Mouse (Mus musculus) lung, embryonic 14.5 days (tissue): ENCODE results near the gene Polr2c. TPM values are rescaled to one million over a fixed set of nuclear protein-coding genes. Genes with fewer than 3 reads are reported as not detected.
"Not testable (repeated sequence)": the region's sequence is repeated elsewhere in the genome, so short reads cannot be mapped to it uniquely, and the experiment has no call there.

Experiments
- ATAC-seq: fragments of 200-750 bp; cut with Nextera tagmentation; 2 replicates; pipeline ENCODE4 v1.8.0; 2017; ENCODE audit warnings: mild to moderate bottlenecking, moderate TSS enrichment, moderate library complexity; ENCODE audit not compliant: insufficient read depth
- DNase-seq: peaks from one replicate; pipeline ENCODE4 v3.0.0-alpha.2; 2015
- H3K27ac ChIP-seq: fragments of 300-500 bp; sonication (generic); 2 replicates; pipeline ENCODE4 v1.5.1; 2014; ENCODE audit warnings: low read depth, mild to moderate bottlenecking, moderate library complexity
- H3K27me3 ChIP-seq: fragments of 300-500 bp; sonication (generic); 2 replicates; pipeline ENCODE4 v1.6.1; 2014; ENCODE audit warnings: low read length, control low read depth; ENCODE audit not compliant: insufficient read depth
- H3K36me3 ChIP-seq: fragments of 300-500 bp; sonication (generic); 2 replicates; pipeline ENCODE4 v1.6.1; 2014; ENCODE audit warnings: control low read depth; ENCODE audit not compliant: insufficient read depth
- H3K4me1 ChIP-seq: fragments of 300-500 bp; sonication (generic); 2 replicates; pipeline ENCODE4 v1.6.1; 2014; ENCODE audit warnings: antibody characterized with exemption, control low read depth; ENCODE audit not compliant: insufficient read depth
- H3K4me2 ChIP-seq: fragments of 300-500 bp; sonication (generic); 2 replicates; pipeline ENCODE4 v1.6.1; 2014; ENCODE audit warnings: mild to moderate bottlenecking
- H3K4me3 ChIP-seq: fragments of 300-500 bp; sonication (generic); 2 replicates; pipeline ENCODE4 v1.5.1; 2014; ENCODE audit warnings: low read depth, low read length
- H3K9ac ChIP-seq: fragments of 300-500 bp; sonication (generic); 2 replicates; pipeline ENCODE4 v1.6.1; 2014
- H3K9me3 ChIP-seq: fragments of 300-500 bp; sonication (generic); 2 replicates; pipeline ENCODE4 v1.6.1; 2016; ENCODE audit warnings: low read depth, low read length, control low read depth
- CTCF ChIP-seq: IDR thresholded peaks from 2 replicates; pipeline ENCODE4 v1.5.1; 2016; ENCODE audit warnings: antibody characterized with exemption, low read depth
- WGBS: fragments of 180-500 bp; shearing (Covaris S2); extraction: QIAGEN DNeasy Blood & Tissue Kit; methylation state at CpG from one replicate; pipeline ENCODE4 v1.1.7; 2014; 5-methylcytosine and 5-hydroxymethylcytosine counted together
- polyA plus RNA-seq: library from polyadenylated mRNA; unstranded; fragments of >200 nt; fragmentation: Nextera tagmentation; extraction: Ambion mirVana; gene quantifications from 2 replicates; pipeline ENCODE4 v1.2.1, GENCODE M21; 2014

Gene Polr2c
- polyA plus RNA-seq, 1 experiment from 2014 or later = 169 TPM

DNA sequence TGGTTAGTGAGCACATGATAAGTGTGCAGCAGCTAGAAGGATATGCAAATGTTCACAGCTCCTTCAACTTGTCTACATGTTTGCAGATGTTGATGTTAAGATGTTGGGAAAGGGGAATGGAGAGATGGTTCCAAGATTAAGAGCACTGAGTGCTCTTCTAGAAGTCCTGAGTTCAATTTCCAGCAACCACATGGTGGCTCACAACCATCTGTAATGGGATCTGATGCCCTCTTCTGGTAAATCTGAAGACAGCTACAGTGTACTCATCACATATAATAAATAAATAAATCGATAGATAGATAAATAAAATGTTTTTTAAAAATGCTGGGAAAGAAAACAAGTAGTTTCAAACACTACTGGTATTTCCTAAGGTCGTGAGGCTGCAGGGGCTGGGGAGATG, 16.1 kb upstream of the Polr2c start:
- Histone ChIP-seq H3K9me3 (no peaks in the 10 kb centered on the region), H3K36me3 (peaks cover 25% of the 10 kb centered on the region), H3K4me1 (peaks cover 6% of the 10 kb centered on the region), H3K27me3 (no peaks in the 10 kb centered on the region), H3K4me2 (no peak overlapping the region), H3K27ac (no peak overlapping the region), H3K9ac (no peak overlapping the region), H3K4me3 (no peak overlapping the region)
- ATAC-seq = no peak
- DNase-seq = no peak
- no peak for TF ChIP-seq CTCF
- 37% methylated on average over 2 of the region's 2 CpGs for WGBS

DNA sequence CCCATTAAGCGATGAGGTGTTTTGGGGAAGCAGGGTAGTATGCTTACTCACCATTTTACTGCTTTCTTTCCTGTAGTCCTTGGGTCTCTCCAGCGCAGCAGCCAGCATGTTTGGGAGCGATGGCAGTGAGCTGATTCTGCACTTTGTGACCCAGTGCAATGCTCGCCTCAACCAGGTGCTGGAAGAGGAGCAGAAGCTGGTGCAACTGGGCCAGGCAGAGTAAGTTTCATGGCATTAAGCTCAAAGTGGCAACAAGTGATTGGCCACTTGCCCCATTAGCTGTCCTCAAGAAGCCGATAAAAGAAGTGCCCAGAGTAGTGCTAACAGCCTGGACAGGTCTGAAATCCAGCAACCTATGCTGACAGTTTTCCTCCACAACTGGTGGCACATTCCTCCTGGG, 7.2 kb upstream of the Polr2c start:
- WGBS = 91% methylated on average over 5 of the region's 5 CpGs
- no peak for DNase-seq
- Histone ChIP-seq H3K9ac (no peak overlapping the region), H3K9me3 (no peaks in the 10 kb centered on the region), H3K36me3 (peaks cover 64% of the 10 kb centered on the region), H3K27ac (no peak overlapping the region), H3K4me3 (no peak overlapping the region), H3K4me1 (no peaks in the 10 kb centered on the region), H3K27me3 (no peaks in the 10 kb centered on the region), H3K4me2 (no peak overlapping the region)
- TF ChIP-seq CTCF = no peak
- ATAC-seq = no peak

GRCm38 (mm10) chr8:94854761-94855160, 2.5 kb upstream of the Polr2c start:
- 85% methylated on average over 11 of the region's 11 CpGs for WGBS
- not testable (repeated sequence) for H3K4me1 ChIP-seq, H3K9me3 ChIP-seq, H3K4me3 ChIP-seq, H3K4me2 ChIP-seq, H3K27ac ChIP-seq, ATAC-seq, DNase-seq, H3K9ac ChIP-seq, H3K27me3 ChIP-seq
- H3K36me3 ChIP-seq = peaks cover 51% of the 10 kb centered on the region

DNA sequence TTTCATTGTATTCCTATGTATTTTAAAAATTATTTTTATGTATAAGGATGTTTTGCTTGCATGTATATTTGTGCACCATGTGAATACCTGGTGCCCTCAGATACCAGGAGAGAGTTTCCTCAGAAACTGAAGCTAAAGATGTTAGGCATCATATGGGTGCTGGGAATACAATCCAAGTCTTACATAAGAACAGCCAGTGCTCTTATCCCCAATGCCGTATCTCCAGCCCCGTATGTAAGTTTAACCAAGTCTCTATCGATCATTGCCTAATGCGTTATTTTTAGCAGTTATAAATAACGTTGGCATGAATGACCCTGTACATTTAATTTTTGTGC, 272 bp upstream of the Polr2c start:
- Histone ChIP-seq H3K27me3 (no peaks in the 10 kb centered on the region), H3K4me3 (peak overlapping the region; percentile 66), H3K36me3 (peaks cover 57% of the 10 kb centered on the region), H3K4me1 (peaks cover 2% of the 10 kb centered on the region; the same call in 1 of the 2 replicates), H3K9me3 (no peaks in the 10 kb centered on the region), H3K4me2 (no peak overlapping the region), H3K9ac (no peak overlapping the region), H3K27ac (no peak overlapping the region)
- WGBS = 26% methylated on average over 5 of the region's 5 CpGs
- DNase-seq (no peak), ATAC-seq (0 out of 2 replicates have a peak, but pooled peaks have one; percentile 7)
- TF ChIP-seq CTCF = no peak

DNA sequence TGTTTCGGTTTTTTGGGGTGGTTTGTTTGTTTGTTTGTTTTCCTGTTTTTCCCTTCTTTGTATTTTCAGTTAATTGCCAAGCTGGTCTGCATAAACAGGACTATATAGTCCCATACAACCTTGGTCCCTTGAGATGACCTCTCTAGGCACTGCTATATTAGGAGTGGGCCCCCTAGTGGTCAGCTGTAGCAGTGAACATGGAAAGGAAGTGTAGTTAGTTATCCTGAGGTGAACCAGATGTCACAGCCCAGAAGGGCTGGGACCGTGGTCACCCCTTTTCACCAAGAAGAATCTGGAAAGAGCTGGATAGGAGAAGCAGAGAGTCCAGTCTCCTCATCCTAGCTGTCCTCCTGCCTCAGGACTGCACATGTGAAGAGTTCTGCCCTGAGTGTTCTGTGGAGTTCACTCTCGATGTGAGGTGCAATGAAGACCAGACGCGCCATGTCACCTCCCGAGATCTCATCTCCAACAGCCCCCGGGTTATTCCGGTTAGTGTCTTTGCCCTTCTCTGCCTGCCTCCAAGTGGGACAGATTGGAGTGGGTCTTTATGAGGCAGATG, 4.2 kb downstream of the Polr2c start:
- WGBS = 67% methylated on average over 8 of the region's 8 CpGs
- Histone ChIP-seq H3K4me2 (no peak overlapping the region), H3K9ac (no peak overlapping the region), H3K36me3 (peaks cover 70% of the 10 kb centered on the region), H3K4me3 (no peak overlapping the region), H3K4me1 (peaks cover 2% of the 10 kb centered on the region; the same call in 1 of the 2 replicates), H3K27me3 (no peaks in the 10 kb centered on the region), H3K9me3 (no peaks in the 10 kb centered on the region), H3K27ac (no peak overlapping the region)
- ATAC-seq (no peak), DNase-seq (peak; percentile 84)
- peak; percentile 88 for TF ChIP-seq CTCF

DNA sequence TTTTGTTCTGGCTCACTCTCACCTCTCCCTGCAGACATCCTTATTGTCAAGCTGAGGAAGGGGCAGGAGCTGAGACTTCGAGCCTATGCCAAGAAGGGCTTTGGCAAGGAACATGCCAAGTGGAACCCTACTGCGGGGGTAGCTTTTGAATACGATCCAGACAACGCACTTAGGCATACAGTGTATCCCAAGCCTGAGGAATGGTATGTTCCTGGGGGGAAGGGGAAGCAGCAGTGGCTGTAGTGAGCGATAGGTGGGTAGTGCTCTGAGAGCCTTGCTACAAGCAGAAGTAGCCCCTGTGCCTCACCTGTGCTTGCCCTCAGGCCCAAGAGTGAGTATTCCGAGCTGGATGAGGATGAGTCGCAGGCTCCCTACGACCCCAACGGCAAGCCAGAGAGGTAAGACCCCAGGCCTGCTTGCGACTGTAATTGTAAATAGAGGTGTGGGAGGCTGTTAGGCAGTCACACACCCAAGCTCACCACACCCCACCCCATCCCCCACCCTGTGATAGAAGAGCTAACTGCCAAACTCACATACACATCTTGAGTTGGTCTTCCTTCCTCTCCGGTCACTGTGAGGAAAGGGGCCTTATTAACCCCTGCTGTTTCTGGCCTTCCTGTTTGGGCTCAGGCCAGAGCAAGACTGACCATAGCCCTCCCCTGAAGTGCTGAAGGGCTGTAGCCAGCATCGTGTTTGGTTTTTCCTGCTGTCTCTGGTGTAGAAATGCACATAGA, 5.4 kb downstream of the Polr2c start:
- Histone ChIP-seq H3K4me2 (no peak overlapping the region), H3K27ac (no peak overlapping the region), H3K9ac (no peak overlapping the region), H3K9me3 (no peaks in the 10 kb centered on the region), H3K36me3 (peaks cover 81% of the 10 kb centered on the region), H3K4me3 (no peak overlapping the region), H3K4me1 (peaks cover 2% of the 10 kb centered on the region; the same call in 1 of the 2 replicates), H3K27me3 (no peaks in the 10 kb centered on the region)
- ATAC-seq = 0 out of 2 replicates have a peak, but pooled peaks have one; percentile 11
- no peak for TF ChIP-seq CTCF
- WGBS = 84% methylated on average over 12 of the region's 12 CpGs
- peak; percentile 28 for DNase-seq

- Histone ChIP-seq H3K9me3 (no peaks in the 10 kb centered on the region), H3K27me3 (no peaks in the 10 kb centered on the region), H3K4me2 (no peak overlapping the region), H3K4me3 (no peak overlapping the region), H3K36me3 (peaks cover 82% of the 10 kb centered on the region), H3K4me1 (0 out of 2 replicates have a peak, but pooled peaks cover under 1% of the 10 kb centered on the region), H3K27ac (no peak overlapping the region), H3K9ac (no peak overlapping the region)
- TF ChIP-seq CTCF = 0 out of 2 replicates have a peak, but pooled peaks have one; percentile 12
- ATAC-seq (no peak), DNase-seq (peak; percentile 2)
- 81% methylated on average over 10 of the region's 10 CpGs for WGBS
Observed at GRCm38 (mm10) chr8:94863897-94864673, 6.8 kb downstream of the Polr2c start.
